8 mouse cellular contexts compared by ENCODE assay signal in genomic region chr7:4509863-4510608, GRCm38 (mm10). TPM values are rescaled to one million over a fixed set of nuclear protein-coding genes. Genes with fewer than 3 reads are reported as not detected.
DNase-seq lines count a peak whose midpoint lies in the region; ATAC-seq and TF ChIP-seq lines count a peak whose summit lies in the region.

No protein-coding gene starts in this region.

- TF ChIP-seq CTCF in C2C12 (IDR thresholded peaks at IDR 0.05; ENCODE audit: control insufficient read depth, insufficient read depth, insufficient read length): peak; percentile 53
- TF ChIP-seq CTCF in lung, adult 2 months (IDR thresholded peaks at IDR 0.05; ENCODE audit: insufficient read depth, low read length): peak; percentile 66

- H3ac ChIP-seq in C2C12 (ENCODE audit: control insufficient read depth, insufficient read length, low read depth): no peak overlapping the region

- no peaks in the 10 kb centered on the region for H3K79me2 ChIP-seq in C2C12 (ENCODE audit: control insufficient read depth, insufficient read depth)

- no peak overlapping the region for H3K4me3 ChIP-seq in C2C12 (ENCODE audit: insufficient read depth, poor library complexity, severe bottlenecking)
- H3K4me3 ChIP-seq in embryonic facial prominence, embryonic 10.5 days: peak overlapping the region; percentile 30; the same call in 1 of the 2 replicates
- peak overlapping the region; percentile 31 for H3K4me3 ChIP-seq in heart, embryonic 10.5 days
- H3K4me3 ChIP-seq in lung, adult 2 months (replicated peaks; ENCODE audit: extremely low read depth, low read depth, low read length): no peak overlapping the region
- no peak overlapping the region for H3K4me3 ChIP-seq in neural tube, embryonic 14.5 days (ENCODE audit: low read depth, low read length)

- no peak overlapping the region for H3K4me2 ChIP-seq in neural tube, embryonic 14.5 days (ENCODE audit: low read depth, low read length)

- 17% methylated on average over 24 of the region's 24 CpGs for WGBS in embryonic facial prominence, embryonic 10.5 days
- WGBS in heart, embryonic 10.5 days: 13% methylated on average over 24 of the region's 24 CpGs
- 20% methylated on average over 24 of the region's 24 CpGs for WGBS in lung, adult 2 months
- 15% methylated on average over 24 of the region's 24 CpGs for WGBS in neural tube, embryonic 14.5 days

- TF ChIP-seq POLR2A in lung, adult 2 months (IDR thresholded peaks at IDR 0.05; ENCODE audit: borderline replicate concordance, extremely low read depth, low read depth, low read length): no peak

- H3K27ac ChIP-seq in embryonic facial prominence, embryonic 10.5 days (replicated peaks): no peak overlapping the region
- H3K27ac ChIP-seq in heart, embryonic 10.5 days: peak overlapping the region; percentile 68
- H3K27ac ChIP-seq in neural tube, embryonic 14.5 days (ENCODE audit: low read depth, low read length): no peak overlapping the region

- peak; percentile 44; the same call in 1 of the 2 replicates for ATAC-seq in neural tube, embryonic 14.5 days (ENCODE audit: low read depth)

- H3K4me1 ChIP-seq in embryonic facial prominence, embryonic 10.5 days: peaks cover 19% of the 10 kb centered on the region
- peaks cover 60% of the 10 kb centered on the region for H3K4me1 ChIP-seq in heart, embryonic 10.5 days
- no peaks in the 10 kb centered on the region for H3K4me1 ChIP-seq in lung, adult 2 months (ENCODE audit: control insufficient read depth, insufficient read depth, low read length)
- H3K4me1 ChIP-seq in neural tube, embryonic 14.5 days (ENCODE audit: control insufficient read depth, insufficient read depth, low read length): no peaks in the 10 kb centered on the region

- DNase-seq in ZHBTc4 (ENCODE audit: low read depth, low spot score): peak; percentile 93
- DNase-seq in embryonic facial prominence, embryonic 10.5 days (ENCODE audit: low spot score): peak; percentile 88
- peak; percentile 96 for DNase-seq in heart, embryonic 10.5 days (ENCODE audit: low spot score)
- peak; percentile 85 for DNase-seq in kidney, adult 9 months
- peak; percentile 62 for DNase-seq in lung, adult 2 months
- DNase-seq in thymus, postnatal 10 days (ENCODE audit: low spot score in 2 of 2): peak; percentile 75 to 85

- H3K9ac ChIP-seq in neural tube, embryonic 14.5 days (replicated peaks; ENCODE audit: low read depth, low read length): no peak overlapping the region

- H3K27me3 ChIP-seq in C2C12 (ENCODE audit: control insufficient read depth, insufficient read depth, insufficient read length): no peaks in the 10 kb centered on the region
- H3K27me3 ChIP-seq in embryonic facial prominence, embryonic 10.5 days (replicated peaks; ENCODE audit: low read depth, poor library complexity, severe bottlenecking): peaks cover 11% of the 10 kb centered on the region; the same call in 1 of the 2 replicates
- H3K27me3 ChIP-seq in heart, embryonic 10.5 days (ENCODE audit: insufficient read depth, poor library complexity, severe bottlenecking): no peaks in the 10 kb centered on the region
- no peaks in the 10 kb centered on the region for H3K27me3 ChIP-seq in neural tube, embryonic 14.5 days (ENCODE audit: control insufficient read depth, insufficient read depth, low read length)

- H3K36me3 ChIP-seq in C2C12 (ENCODE audit: control insufficient read depth, insufficient read depth): no peaks in the 10 kb centered on the region
- H3K36me3 ChIP-seq in embryonic facial prominence, embryonic 10.5 days (replicated peaks): no peaks in the 10 kb centered on the region
- peaks cover 10% of the 10 kb centered on the region; the same call in 1 of the 2 replicates for H3K36me3 ChIP-seq in heart, embryonic 10.5 days
- H3K36me3 ChIP-seq in neural tube, embryonic 14.5 days (ENCODE audit: control insufficient read depth, insufficient read depth, low read length): no peaks in the 10 kb centered on the region

- no peaks in the 10 kb centered on the region for H3K9me3 ChIP-seq in embryonic facial prominence, embryonic 10.5 days
- H3K9me3 ChIP-seq in heart, embryonic 10.5 days: no peaks in the 10 kb centered on the region
- H3K9me3 ChIP-seq in neural tube, embryonic 14.5 days (ENCODE audit: control insufficient read depth, low read length): no peaks in the 10 kb centered on the region

- H3K79me3 ChIP-seq in C2C12 (ENCODE audit: low read depth): no peaks in the 10 kb centered on the region

TF ChIP-seq in C2C12, 6 proteins besides CTCF, POLR2A, EP300 and RAD21:
- TF ChIP-seq USF1 (IDR thresholded peaks at IDR 0.05; ENCODE audit: low read depth) (no peak), MYOG (IDR thresholded peaks at IDR 0.05; ENCODE audit: control insufficient read depth, extremely low read depth, insufficient read length) (no peak), MAX (IDR thresholded peaks at IDR 0.05) (no peak), CEBPB (IDR thresholded peaks at IDR 0.05; ENCODE audit: low read depth) (no peak), FOSL1 (IDR thresholded peaks at IDR 0.05; ENCODE audit: insufficient read depth, low read length, poor library complexity, severe bottlenecking) (no peak)

RNA-seq across cellular contexts. Expression of gene Tnnt1, which starts 6.1 kb away (rescaled TPM):
- 34.7 TPM for polyA plus RNA-seq in C2C12 (2012; fragmentation: generic; extraction: Trizol)
- 8.3 and 10.4 TPM in 2 replicates for polyA plus RNA-seq in embryonic facial prominence, embryonic 10.5 days (2016; fragmentation: Nextera tagmentation; extraction: Ambion mirVana)
- 97.0 and 167 TPM in 2 replicates for polyA plus RNA-seq in heart, embryonic 10.5 days (2016; fragmentation: Nextera tagmentation; extraction: Ambion mirVana)
- 0.81 and 0.89 TPM in 2 replicates for polyA plus RNA-seq in lung, adult 2 months (2012; rRNA removed)
- polyA plus RNA-seq in neural tube, embryonic 14.5 days (2014; fragmentation: Nextera tagmentation; extraction: Ambion mirVana): 2.8 and 4.9 TPM in 2 replicates

RNA-seq across cellular contexts. Expression of gene Ppp1r12c, which starts 8.6 kb away (rescaled TPM):
- 54.6 TPM for polyA plus RNA-seq in C2C12 (2012; fragmentation: generic; extraction: Trizol)
- polyA plus RNA-seq in embryonic facial prominence, embryonic 10.5 days (2016; fragmentation: Nextera tagmentation; extraction: Ambion mirVana): 35.5 and 40.5 TPM in 2 replicates
- polyA plus RNA-seq in heart, embryonic 10.5 days (2016; fragmentation: Nextera tagmentation; extraction: Ambion mirVana): 30.9 and 46.0 TPM in 2 replicates
- polyA plus RNA-seq in lung, adult 2 months (2012; rRNA removed): 92.3 and 108 TPM in 2 replicates
- 48.6 and 52.4 TPM in 2 replicates for polyA plus RNA-seq in neural tube, embryonic 14.5 days (2014; fragmentation: Nextera tagmentation; extraction: Ambion mirVana)

RNA-seq across cellular contexts. Expression of gene Tnni3, which starts 14.0 kb away (rescaled TPM):
- polyA plus RNA-seq in C2C12 (2012; fragmentation: generic; extraction: Trizol): 0.91 TPM
- 2.7 and 3.6 TPM in 2 replicates for polyA plus RNA-seq in embryonic facial prominence, embryonic 10.5 days (2016; fragmentation: Nextera tagmentation; extraction: Ambion mirVana)
- polyA plus RNA-seq in heart, embryonic 10.5 days (2016; fragmentation: Nextera tagmentation; extraction: Ambion mirVana): 960 and 1,463 TPM in 2 replicates
- polyA plus RNA-seq in lung, adult 2 months (2012; rRNA removed): 428 and 438 TPM in 2 replicates
- 0.84 and 2.0 TPM in 2 replicates for polyA plus RNA-seq in neural tube, embryonic 14.5 days (2014; fragmentation: Nextera tagmentation; extraction: Ambion mirVana)

RNA-seq across cellular contexts. Expression of gene Dnaaf3, which starts 22.2 kb away (rescaled TPM):
- polyA plus RNA-seq in C2C12 (2012; fragmentation: generic; extraction: Trizol): 1.4 TPM
- 1.9 and 3.0 TPM in 2 replicates for polyA plus RNA-seq in embryonic facial prominence, embryonic 10.5 days (2016; fragmentation: Nextera tagmentation; extraction: Ambion mirVana)
- polyA plus RNA-seq in heart, embryonic 10.5 days (2016; fragmentation: Nextera tagmentation; extraction: Ambion mirVana): 0.63 and 0.65 TPM in 2 replicates
- 16.1 and 17.8 TPM in 2 replicates for polyA plus RNA-seq in lung, adult 2 months (2012; rRNA removed)
- 0.66 and 0.91 TPM in 2 replicates for polyA plus RNA-seq in neural tube, embryonic 14.5 days (2014; fragmentation: Nextera tagmentation; extraction: Ambion mirVana)

RNA-seq across cellular contexts. Expression of gene Syt5, which starts 37.3 kb away (rescaled TPM):
- 0.11 TPM for polyA plus RNA-seq in C2C12 (2012; fragmentation: generic; extraction: Trizol)
- 4.3 and 5.6 TPM in 2 replicates for polyA plus RNA-seq in embryonic facial prominence, embryonic 10.5 days (2016; fragmentation: Nextera tagmentation; extraction: Ambion mirVana)
- 1.0 and 2.8 TPM in 2 replicates for polyA plus RNA-seq in heart, embryonic 10.5 days (2016; fragmentation: Nextera tagmentation; extraction: Ambion mirVana)
- polyA plus RNA-seq in lung, adult 2 months (2012; rRNA removed): 12.6 and 13.8 TPM in 2 replicates
- 71.5 and 79.9 TPM in 2 replicates for polyA plus RNA-seq in neural tube, embryonic 14.5 days (2014; fragmentation: Nextera tagmentation; extraction: Ambion mirVana)

Comparison
In these comparisons a context has a peak if more than half of its experiments do, and no peak if none do; other contexts are left out.
1. H3K4me3 ChIP-seq: peak in embryonic facial prominence, embryonic 10.5 days (single experiment) and heart, embryonic 10.5 days (single experiment); none in C2C12 (single experiment), lung, adult 2 months (single experiment) and neural tube, embryonic 14.5 days (single experiment).
2. RNA of gene Tnni3, which starts 14.0 kb away (polyA plus RNA-seq): 960 to 1,463 TPM in heart, embryonic 10.5 days and 428 to 438 TPM in lung, adult 2 months; 2.7 to 3.6 TPM in embryonic facial prominence, embryonic 10.5 days, 0.91 TPM in C2C12 (single experiment) and 0.84 to 2.0 TPM in neural tube, embryonic 14.5 days; every median in the first group is over 10 times any median in the second.
3. Peak in every context shown above with its lines, with median percentiles within 50 percentile points of each other: DNase-seq.